Mouse (Mus musculus): ENCODE measurements around the gene Fgfr2. TPM values are rescaled to one million over a fixed set of nuclear protein-coding genes. Genes with fewer than 3 reads are reported as not detected.

Fgfr2 gene
- polyA plus RNA-seq, 1 experiment from 2014 or later = 20.3 TPM

- no peaks in the 10 kb centered on the region for H3K27me3 ChIP-seq (ENCODE audit: control insufficient read depth, insufficient read depth, low read length)
- no peak overlapping the region for H3K4me3 ChIP-seq (ENCODE audit: low read length)
- no peaks in the 10 kb centered on the region for H3K9me3 ChIP-seq (replicated peaks; ENCODE audit: control insufficient read depth, low read length)
- ATAC-seq (replicated peaks; ENCODE audit: extremely low read depth, insufficient read depth, low FRiP score) = no peak
- 63% methylated on average over 8 of the region's 8 CpGs for WGBS
- no peak overlapping the region for H3K4me2 ChIP-seq (ENCODE audit: low read depth, low read length)
- H3K4me1 ChIP-seq (ENCODE audit: control insufficient read depth, insufficient read depth, low read length) = no peaks in the 10 kb centered on the region
- no peaks in the 10 kb centered on the region for H3K36me3 ChIP-seq (ENCODE audit: control insufficient read depth, insufficient read depth)
- no peak overlapping the region for H3K27ac ChIP-seq (ENCODE audit: low read length)
- no peak overlapping the region for H3K9ac ChIP-seq (ENCODE audit: low read length)
Observed at GRCm38 (mm10) chr7:131878846-131879245, 1244.3 kb downstream of the Fgfr2 start.

DNA sequence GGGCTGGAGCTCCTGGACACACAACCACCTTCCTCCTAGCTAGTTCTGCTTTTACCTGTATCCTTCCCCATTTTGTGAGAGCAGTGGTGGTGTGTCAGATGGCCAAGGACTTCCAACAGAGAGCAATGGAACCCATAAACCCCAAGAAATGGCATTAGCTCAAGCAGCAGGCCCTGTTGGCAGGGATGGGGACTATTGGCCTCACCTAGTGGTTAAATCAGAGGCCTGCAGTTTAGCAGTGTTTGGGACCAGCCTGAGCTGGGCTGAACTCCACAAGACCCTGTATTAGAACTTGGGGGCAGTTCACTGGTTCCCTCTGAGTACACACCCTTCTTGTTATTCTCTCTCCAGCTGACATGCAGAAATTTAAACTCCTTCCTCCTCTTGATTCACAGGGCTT, 1262.0 kb downstream of the Fgfr2 start:
- no peaks in the 10 kb centered on the region for H3K9me3 ChIP-seq (replicated peaks; ENCODE audit: control insufficient read depth, low read length)
- no peaks in the 10 kb centered on the region for H3K36me3 ChIP-seq (ENCODE audit: control insufficient read depth, insufficient read depth)
- ATAC-seq (replicated peaks; ENCODE audit: extremely low read depth, insufficient read depth, low FRiP score) = no peak
- no peaks in the 10 kb centered on the region for H3K4me1 ChIP-seq (ENCODE audit: control insufficient read depth, insufficient read depth, low read length)
- no peak overlapping the region for H3K4me2 ChIP-seq (ENCODE audit: low read depth, low read length)
- no peak overlapping the region for H3K4me3 ChIP-seq (ENCODE audit: low read length)
- no peak overlapping the region for H3K9ac ChIP-seq (ENCODE audit: low read length)
- no peaks in the 10 kb centered on the region for H3K27me3 ChIP-seq (ENCODE audit: control insufficient read depth, insufficient read depth, low read length)
- H3K27ac ChIP-seq (ENCODE audit: low read length) = no peak overlapping the region

DNA sequence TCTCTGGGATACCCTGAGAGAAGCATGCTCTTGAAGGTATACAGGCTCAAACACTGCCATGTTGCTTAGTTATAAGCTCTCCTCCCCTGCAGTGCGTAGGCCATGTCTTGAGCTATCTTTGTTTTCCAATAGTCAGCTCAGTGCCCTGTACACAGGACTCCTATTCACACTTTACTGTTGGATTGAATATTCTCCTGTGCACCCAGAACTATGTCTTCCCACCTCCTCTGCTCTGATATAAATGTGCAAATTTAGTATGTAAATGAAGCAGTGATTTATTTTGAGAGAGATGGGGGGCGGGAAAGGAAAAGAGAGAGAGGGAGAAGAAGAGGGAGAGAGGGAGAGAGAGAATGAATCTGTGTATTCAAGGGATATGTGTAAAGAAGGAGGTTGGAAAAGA, 1267.5 kb downstream of the Fgfr2 start:
- no peak overlapping the region for H3K4me3 ChIP-seq (ENCODE audit: low read length)
- no peak for ATAC-seq (replicated peaks; ENCODE audit: extremely low read depth, insufficient read depth, low FRiP score)
- no peak overlapping the region for H3K9ac ChIP-seq (ENCODE audit: low read length)
- H3K9me3 ChIP-seq (replicated peaks; ENCODE audit: control insufficient read depth, low read length) = no peaks in the 10 kb centered on the region
- no peaks in the 10 kb centered on the region for H3K36me3 ChIP-seq (ENCODE audit: control insufficient read depth, insufficient read depth)
- 82% methylated on average over 2 of the region's 2 CpGs for WGBS
- no peak overlapping the region for H3K27ac ChIP-seq (ENCODE audit: low read length)
- H3K4me2 ChIP-seq (ENCODE audit: low read depth, low read length) = no peak overlapping the region
- H3K4me1 ChIP-seq (ENCODE audit: control insufficient read depth, insufficient read depth, low read length) = no peaks in the 10 kb centered on the region
- no peaks in the 10 kb centered on the region for H3K27me3 ChIP-seq (ENCODE audit: control insufficient read depth, insufficient read depth, low read length)

GRCm38 (mm10) chr7:131850579-131850978, 1272.6 kb downstream of the Fgfr2 start:
- Histone ChIP-seq H3K4me3 (ENCODE audit: low read length) (no peak overlapping the region), H3K9ac (ENCODE audit: low read length) (no peak overlapping the region), H3K27me3 (ENCODE audit: control insufficient read depth, insufficient read depth, low read length) (no peaks in the 10 kb centered on the region), H3K36me3 (ENCODE audit: control insufficient read depth, insufficient read depth) (no peaks in the 10 kb centered on the region), H3K9me3 (replicated peaks; ENCODE audit: control insufficient read depth, low read length) (no peaks in the 10 kb centered on the region), H3K4me1 (ENCODE audit: control insufficient read depth, insufficient read depth, low read length) (no peaks in the 10 kb centered on the region), H3K27ac (ENCODE audit: low read length) (no peak overlapping the region), H3K4me2 (ENCODE audit: low read depth, low read length) (no peak overlapping the region)
- no peak for ATAC-seq (replicated peaks; ENCODE audit: extremely low read depth, insufficient read depth, low FRiP score)
- WGBS = 27% methylated on average over 4 of the region's 4 CpGs

DNA sequence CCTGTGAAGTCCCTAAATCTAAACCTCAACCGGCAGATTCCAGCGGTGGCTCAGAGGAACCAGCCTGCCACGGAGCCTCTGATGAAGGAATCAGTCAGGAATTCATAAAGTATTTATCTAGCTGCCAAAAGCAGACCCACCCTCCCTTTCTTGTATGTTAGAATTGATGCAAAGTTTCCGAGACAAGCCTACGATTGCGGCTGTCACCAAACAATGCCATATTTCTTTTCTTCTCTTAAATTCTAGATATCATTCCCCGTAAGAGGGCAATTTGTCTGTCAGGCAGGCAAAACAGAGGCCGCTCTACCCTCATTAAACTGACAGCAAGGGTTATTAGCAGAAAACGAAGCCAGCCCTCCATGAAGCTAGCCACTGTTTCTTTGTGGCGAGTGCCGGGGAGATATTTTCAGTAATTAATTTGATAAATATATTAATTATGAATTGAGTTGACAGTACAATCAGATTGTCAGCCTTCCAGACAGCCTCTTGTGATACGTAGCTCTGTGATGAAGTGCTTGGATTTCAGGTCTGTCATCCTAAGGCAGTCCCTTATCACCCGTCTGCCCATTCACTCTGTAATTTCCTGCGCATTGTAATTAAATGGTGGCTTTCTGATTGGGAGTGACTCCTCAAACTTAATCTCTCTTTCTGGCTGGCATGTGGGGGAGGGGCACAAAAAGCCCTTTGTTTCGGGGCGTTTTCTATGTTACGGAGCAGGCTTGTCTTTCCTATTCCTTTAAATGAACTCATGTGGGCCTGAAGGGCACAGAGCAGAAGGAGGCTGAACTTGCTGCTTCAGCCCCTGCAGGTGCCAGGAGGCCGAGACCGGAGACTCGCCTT, 1276.9 kb downstream of the Fgfr2 start:
- H3K9me3 ChIP-seq (replicated peaks; ENCODE audit: control insufficient read depth, low read length) = no peaks in the 10 kb centered on the region
- H3K27me3 ChIP-seq (ENCODE audit: control insufficient read depth, insufficient read depth, low read length) = no peaks in the 10 kb centered on the region
- H3K9ac ChIP-seq (ENCODE audit: low read length) = no peak overlapping the region
- ATAC-seq (replicated peaks; ENCODE audit: extremely low read depth, insufficient read depth, low FRiP score) = no peak
- H3K4me1 ChIP-seq (ENCODE audit: control insufficient read depth, insufficient read depth, low read length) = no peaks in the 10 kb centered on the region
- H3K4me2 ChIP-seq (ENCODE audit: low read depth, low read length) = no peak overlapping the region
- no peak overlapping the region for H3K27ac ChIP-seq (ENCODE audit: low read length)
- WGBS = 48% methylated on average over 20 of the region's 20 CpGs
- no peak overlapping the region for H3K4me3 ChIP-seq (ENCODE audit: low read length)
- no peaks in the 10 kb centered on the region for H3K36me3 ChIP-seq (ENCODE audit: control insufficient read depth, insufficient read depth)

- Histone ChIP-seq H3K36me3 (ENCODE audit: control insufficient read depth, insufficient read depth) (no peaks in the 10 kb centered on the region), H3K27ac (ENCODE audit: low read length) (no peak overlapping the region), H3K9me3 (replicated peaks; ENCODE audit: control insufficient read depth, low read length) (no peaks in the 10 kb centered on the region), H3K4me2 (ENCODE audit: low read depth, low read length) (no peak overlapping the region), H3K4me3 (ENCODE audit: low read length) (no peak overlapping the region), H3K9ac (ENCODE audit: low read length) (no peak overlapping the region), H3K27me3 (ENCODE audit: control insufficient read depth, insufficient read depth, low read length) (no peaks in the 10 kb centered on the region), H3K4me1 (ENCODE audit: control insufficient read depth, insufficient read depth, low read length) (no peaks in the 10 kb centered on the region)
- WGBS = 54% methylated on average over 1 of the region's 1 CpGs
- ATAC-seq (replicated peaks; ENCODE audit: extremely low read depth, insufficient read depth, low FRiP score) = no peak
Observed at GRCm38 (mm10) chr7:131830261-131830660, 1292.9 kb downstream of the Fgfr2 start.

DNA sequence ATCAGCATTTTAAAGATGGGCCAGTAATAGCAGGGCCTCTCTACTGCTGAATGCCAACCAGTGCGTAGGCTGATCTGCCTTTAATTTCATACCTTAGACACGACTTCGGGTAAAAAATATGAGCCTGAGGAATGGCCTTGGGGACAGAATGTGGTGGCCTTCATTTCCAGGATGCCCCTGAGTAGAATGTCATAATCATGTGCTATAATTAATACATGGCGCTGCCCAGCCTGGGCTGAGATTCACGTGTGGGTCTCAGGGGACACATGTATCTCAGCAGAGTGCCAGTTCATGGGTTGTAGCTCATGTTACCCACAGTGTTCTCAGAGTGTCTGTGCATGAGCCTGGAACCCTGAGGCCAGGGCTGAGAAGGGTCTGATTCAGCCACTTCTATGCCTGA, 1296.3 kb downstream of the Fgfr2 start:
- no peak for ATAC-seq (replicated peaks; ENCODE audit: extremely low read depth, insufficient read depth, low FRiP score)
- WGBS = 86% methylated on average over 5 of the region's 5 CpGs

DNA sequence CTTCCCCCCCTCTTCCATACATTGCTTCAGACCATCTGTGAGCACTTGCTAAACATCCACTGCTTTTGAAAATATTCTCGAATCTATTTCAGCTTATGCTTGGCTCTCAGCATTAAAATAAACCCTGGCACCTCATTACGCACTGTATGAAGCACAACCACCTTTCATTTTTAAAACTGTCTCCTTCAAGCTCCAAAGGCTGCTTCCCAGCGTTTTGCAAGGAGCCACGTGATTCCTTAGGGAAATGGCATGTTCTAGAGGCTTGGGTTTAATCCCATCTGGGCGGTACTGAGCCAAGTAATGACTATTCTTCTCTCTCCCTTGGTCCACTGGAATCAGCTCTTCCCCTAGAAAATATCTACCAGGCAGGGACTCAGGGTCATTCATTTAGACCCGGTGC, 1305.2 kb downstream of the Fgfr2 start:
- Histone ChIP-seq H3K4me1 (ENCODE audit: control insufficient read depth, insufficient read depth, low read length) (no peaks in the 10 kb centered on the region), H3K9me3 (replicated peaks; ENCODE audit: control insufficient read depth, low read length) (no peaks in the 10 kb centered on the region), H3K4me2 (ENCODE audit: low read depth, low read length) (no peak overlapping the region), H3K9ac (ENCODE audit: low read length) (no peak overlapping the region), H3K27me3 (ENCODE audit: control insufficient read depth, insufficient read depth, low read length) (peaks cover 2% of the 10 kb centered on the region; the same call in 1 of the 2 replicates), H3K27ac (ENCODE audit: low read length) (no peak overlapping the region), H3K36me3 (ENCODE audit: control insufficient read depth, insufficient read depth) (no peaks in the 10 kb centered on the region), H3K4me3 (ENCODE audit: low read length) (no peak overlapping the region)
- ATAC-seq (replicated peaks; ENCODE audit: extremely low read depth, insufficient read depth, low FRiP score) = no peak
- whole genome bisulfite sequencing = 73% methylated on average over 6 of the region's 6 CpGs

More for the DNA sequence above, 1296.3 kb downstream of the Fgfr2 start:
- Histone ChIP-seq H3K27me3 (ENCODE audit: control insufficient read depth, insufficient read depth, low read length) (no peaks in the 10 kb centered on the region), H3K4me3 (ENCODE audit: low read length) (no peak overlapping the region), H3K27ac (ENCODE audit: low read length) (no peak overlapping the region), H3K36me3 (ENCODE audit: control insufficient read depth, insufficient read depth) (no peaks in the 10 kb centered on the region), H3K9ac (ENCODE audit: low read length) (no peak overlapping the region), H3K9me3 (replicated peaks; ENCODE audit: control insufficient read depth, low read length) (no peaks in the 10 kb centered on the region), H3K4me2 (ENCODE audit: low read depth, low read length) (no peak overlapping the region), H3K4me1 (ENCODE audit: control insufficient read depth, insufficient read depth, low read length) (no peaks in the 10 kb centered on the region)

DNA sequence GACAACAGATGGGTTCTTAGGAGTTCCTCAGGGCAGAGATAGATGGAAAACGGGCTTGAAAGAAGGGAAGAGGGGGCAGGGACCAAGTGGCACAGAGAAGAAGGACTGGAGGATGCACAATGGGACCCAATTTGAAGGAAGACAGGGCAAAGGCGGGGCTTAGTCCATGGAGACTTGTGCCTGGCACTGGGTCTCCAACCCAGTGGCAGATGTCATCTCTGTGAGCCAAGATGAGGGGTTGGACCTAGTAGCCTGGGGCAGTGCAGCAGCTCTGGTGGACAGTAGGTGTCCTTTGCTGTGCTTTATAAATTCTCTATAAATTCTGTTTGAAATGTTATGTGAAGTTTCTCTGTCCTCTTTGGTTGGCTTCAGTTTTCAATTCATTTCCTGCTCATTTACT, 1306.5 kb downstream of the Fgfr2 start:
- no peaks in the 10 kb centered on the region for H3K9me3 ChIP-seq (replicated peaks; ENCODE audit: control insufficient read depth, low read length)
- no peak overlapping the region for H3K9ac ChIP-seq (ENCODE audit: low read length)
- H3K36me3 ChIP-seq (ENCODE audit: control insufficient read depth, insufficient read depth) = no peaks in the 10 kb centered on the region
- H3K4me1 ChIP-seq (ENCODE audit: control insufficient read depth, insufficient read depth, low read length) = no peaks in the 10 kb centered on the region
- no peak for ATAC-seq (replicated peaks; ENCODE audit: extremely low read depth, insufficient read depth, low FRiP score)
- no peak overlapping the region for H3K27ac ChIP-seq (ENCODE audit: low read length)
- 50% methylated on average over 2 of the region's 2 CpGs for WGBS
- no peak overlapping the region for H3K4me3 ChIP-seq (ENCODE audit: low read length)
- no peak overlapping the region for H3K4me2 ChIP-seq (ENCODE audit: low read depth, low read length)
- H3K27me3 ChIP-seq (ENCODE audit: control insufficient read depth, insufficient read depth, low read length) = peaks cover 2% of the 10 kb centered on the region; the same call in 1 of the 2 replicates
